Mouse (Mus musculus) MEL (cell line): Measurements from ENCODE around the gene Crkl. TPM values are rescaled to one million over a fixed set of nuclear protein-coding genes. Genes with fewer than 3 reads are reported as not detected.

Experiments used
- DNase-seq: peaks from one replicate; pipeline ENCODE4 v3.0.0; 2011; ENCODE audit warnings: low read depth, low spot score
- H3K27ac ChIP-seq: 2 replicates; pipeline ENCODE4 v1.5.1; 2012; ENCODE audit warnings: low read depth, mild to moderate bottlenecking, control low read depth, low read length, moderate library complexity; ENCODE audit not compliant: control insufficient read depth
- H3K27me3 ChIP-seq, 2 experiments: fragments of 150-350 bp in 1 of 2; sonication (generic) in 1 of 2; 2 replicates each; pipeline ENCODE4 v1.6.1; 2012; ENCODE audit warnings: low read length in 2 of 2, mild to moderate bottlenecking in 2 of 2, improper control_type of control experiment in 1 of 2, moderate library complexity in 1 of 2; ENCODE audit not compliant: insufficient read depth in 2 of 2, control insufficient read depth in 1 of 2
- H3K36me3 ChIP-seq, 2 experiments: 2 replicates each; pipeline ENCODE4 v1.6.1; 2012 to 2014; ENCODE audit warnings: low read length in 2 of 2, improper control_type of control experiment in 1 of 2, inconsistent platforms in 1 of 2, mild to moderate bottlenecking in 1 of 2; ENCODE audit not compliant: insufficient read depth in 2 of 2, control insufficient read depth in 1 of 2
- H3K4me1 ChIP-seq, 2 experiments: fragments of 150-350 bp in 1 of 2; sonication (generic) in 1 of 2; 2 replicates each; pipeline ENCODE4 v1.6.1; 2012; ENCODE audit warnings: low read length in 2 of 2, improper control_type of control experiment in 1 of 2, mild to moderate bottlenecking in 1 of 2; ENCODE audit not compliant: insufficient read depth in 2 of 2, control insufficient read depth in 1 of 2
- H3K4me3 ChIP-seq, 2 experiments: fragments of 150-350 bp in 1 of 2; sonication (generic) in 1 of 2; 2 replicates each; pipeline ENCODE4 v1.5.1; 2012; ENCODE audit warnings: low read depth in 2 of 2, low read length in 2 of 2, mild to moderate bottlenecking in 2 of 2, moderate library complexity in 2 of 2, control low read depth in 1 of 2, improper control_type of control experiment in 1 of 2; ENCODE audit not compliant: control insufficient read depth in 1 of 2, insufficient read depth in 1 of 2
- H3K79me2 ChIP-seq: 2 replicates; pipeline ENCODE4 v1.6.1; 2012; ENCODE audit warnings: mild to moderate bottlenecking, low read length, moderate library complexity; ENCODE audit not compliant: control insufficient read depth, poor library complexity, insufficient read depth
- H3K9ac ChIP-seq: 2 replicates; pipeline ENCODE4 v1.6.1; 2012; ENCODE audit warnings: low read depth, mild to moderate bottlenecking, control low read depth, low read length, moderate library complexity; ENCODE audit not compliant: control insufficient read depth, poor library complexity, severe bottlenecking
- H3K9me3 ChIP-seq: fragments of 150-350 bp; sonication (generic); replicated peaks from 2 replicates; pipeline ENCODE4 v1.6.1; 2012; ENCODE audit warnings: mild to moderate bottlenecking, low read length, improper control_type of control experiment, moderate library complexity; ENCODE audit not compliant: insufficient read depth
- BHLHE40 ChIP-seq: IDR thresholded peaks from 2 replicates; pipeline ENCODE4 v1.6.1; 2012; ENCODE audit warnings: low read depth, mild to moderate bottlenecking, inconsistent platforms, low read length, improper control_type of control experiment, borderline replicate concordance
- CHD1 ChIP-seq: IDR thresholded peaks from 2 replicates; pipeline ENCODE4 v1.6.1; 2012; ENCODE audit warnings: low read depth, mild to moderate bottlenecking, inconsistent platforms, low read length, improper control_type of control experiment
- CHD2 ChIP-seq: IDR thresholded peaks from 2 replicates; pipeline ENCODE4 v1.6.1; 2011; ENCODE audit warnings: low read length, improper control_type of control experiment
- CTCF ChIP-seq, 3 experiments: IDR thresholded peaks in 2 of 3; conservative IDR thresholded peaks in 1 of 3; 2 replicates each; pipeline ENCODE4 v1.5.1; 2011 to 2012; ENCODE audit warnings: low read length in 3 of 3, low read depth in 2 of 3, mild to moderate bottlenecking in 2 of 3, improper control_type of control experiment in 1 of 3, inconsistent platforms in 1 of 3, mixed read lengths in 1 of 3, moderate library complexity in 1 of 3; ENCODE audit not compliant: control insufficient read depth in 1 of 3, insufficient read depth in 1 of 3, poor library complexity in 1 of 3, severe bottlenecking in 1 of 3
- E2F4 ChIP-seq: IDR thresholded peaks from 2 replicates; pipeline ENCODE4 v1.6.1; 2011; ENCODE audit warnings: low read depth, low read length, improper control_type of control experiment, borderline replicate concordance
- ELF1 ChIP-seq: IDR thresholded peaks from 2 replicates; pipeline ENCODE4 v1.6.1; 2014; ENCODE audit warnings: low read depth, mild to moderate bottlenecking, inconsistent platforms, low read length, improper control_type of control experiment, moderate library complexity
- EP300 ChIP-seq, 2 experiments: IDR thresholded peaks; 2 replicates each; pipeline ENCODE4 v1.6.1; 2011; ENCODE audit warnings: improper control_type of control experiment in 2 of 2, low read length in 2 of 2, low read depth in 1 of 2, mild to moderate bottlenecking in 1 of 2
- GABPA ChIP-seq: IDR thresholded peaks from 2 replicates; pipeline ENCODE4 v1.6.1; 2012; ENCODE audit warnings: low read depth, mild to moderate bottlenecking, inconsistent platforms, low read length, improper control_type of control experiment, moderate library complexity
- GATA1 ChIP-seq: IDR thresholded peaks from 2 replicates; pipeline ENCODE4 v1.6.1; 2011; ENCODE audit warnings: low read depth, low read length, improper control_type of control experiment
- HCFC1 ChIP-seq: IDR thresholded peaks from 2 replicates; pipeline ENCODE4 v1.6.1; 2012; ENCODE audit warnings: low read depth, mild to moderate bottlenecking, inconsistent platforms, low read length, improper control_type of control experiment, moderate library complexity
- KAT2A ChIP-seq: conservative IDR thresholded peaks from 2 replicates; pipeline ENCODE4 v1.6.1; 2012; ENCODE audit warnings: low read depth, low read length, improper control_type of control experiment, inconsistent platforms
- MAFK ChIP-seq: IDR thresholded peaks from 2 replicates; pipeline ENCODE4 v1.6.1; 2011; ENCODE audit warnings: low read depth, mild to moderate bottlenecking, low read length, improper control_type of control experiment, borderline replicate concordance
- MAX ChIP-seq: IDR thresholded peaks from 2 replicates; pipeline ENCODE4 v1.6.1; 2011; ENCODE audit warnings: low read length, improper control_type of control experiment
- MAZ ChIP-seq: IDR thresholded peaks from 2 replicates; pipeline ENCODE4 v1.6.1; 2012; ENCODE audit warnings: low read depth, mild to moderate bottlenecking, inconsistent platforms, low read length, improper control_type of control experiment
- MEF2A ChIP-seq: IDR thresholded peaks from 2 replicates; pipeline ENCODE4 v1.6.1; 2014; ENCODE audit warnings: low read depth, mild to moderate bottlenecking, inconsistent platforms, low read length, improper control_type of control experiment; ENCODE audit not compliant: poor library complexity, insufficient replicate concordance, severe bottlenecking; ENCODE audit errors: extremely low read depth
- MXI1 ChIP-seq: IDR thresholded peaks from 2 replicates; pipeline ENCODE4 v1.6.1; 2011; ENCODE audit warnings: mild to moderate bottlenecking, low read depth, low read length, improper control_type of control experiment
- MYB ChIP-seq: IDR thresholded peaks from 2 replicates; pipeline ENCODE4 v1.6.1; 2011; ENCODE audit warnings: mild to moderate bottlenecking, low read depth, low read length, improper control_type of control experiment
- MYC ChIP-seq: IDR thresholded peaks from 2 replicates; pipeline ENCODE4 v1.6.1; 2011; ENCODE audit warnings: low read depth, mild to moderate bottlenecking, low read length, improper control_type of control experiment, moderate library complexity
- NELFE ChIP-seq: IDR thresholded peaks from 2 replicates; pipeline ENCODE4 v1.6.1; 2011; ENCODE audit warnings: low read depth, low read length, improper control_type of control experiment
- NRF1 ChIP-seq: IDR thresholded peaks from 2 replicates; pipeline ENCODE4 v1.6.1; 2014; ENCODE audit warnings: low read depth, mild to moderate bottlenecking, inconsistent platforms, low read length, improper control_type of control experiment, moderate library complexity; ENCODE audit not compliant: poor library complexity, insufficient read depth, severe bottlenecking
- POLR2A ChIP-seq, 2 experiments: IDR thresholded peaks; 2 replicates each; pipeline ENCODE4 v1.6.1; 2011 to 2012; ENCODE audit warnings: low read length in 2 of 2, mild to moderate bottlenecking in 2 of 2, control low read depth in 1 of 2, improper control_type of control experiment in 1 of 2, low read depth in 1 of 2, moderate library complexity in 1 of 2; ENCODE audit not compliant: control insufficient read depth in 1 of 2, insufficient read depth in 1 of 2, poor library complexity in 1 of 2
- POLR2AphosphoS5 ChIP-seq: IDR thresholded peaks from 2 replicates; pipeline ENCODE4 v1.6.1; 2012; ENCODE audit warnings: low read depth, borderline replicate concordance, mild to moderate bottlenecking, inconsistent platforms, low read length, moderate library complexity, mixed read lengths
- RAD21 ChIP-seq: IDR thresholded peaks from 2 replicates; pipeline ENCODE4 v1.6.1; 2011; ENCODE audit warnings: mild to moderate bottlenecking, low read depth, low read length, improper control_type of control experiment
- RCOR1 ChIP-seq: IDR thresholded peaks from 2 replicates; pipeline ENCODE4 v1.6.1; 2012; ENCODE audit warnings: low read depth, mild to moderate bottlenecking, inconsistent platforms, low read length, improper control_type of control experiment
- SIN3A ChIP-seq: IDR thresholded peaks from 2 replicates; pipeline ENCODE4 v1.6.1; 2012; ENCODE audit warnings: low read length, improper control_type of control experiment, inconsistent platforms
- SMC3 ChIP-seq: IDR thresholded peaks from 2 replicates; pipeline ENCODE4 v1.6.1; 2011; ENCODE audit warnings: low read depth, low read length, improper control_type of control experiment
- TAL1 ChIP-seq: IDR thresholded peaks from 2 replicates; pipeline ENCODE4 v1.6.1; 2012; ENCODE audit warnings: mild to moderate bottlenecking, inconsistent platforms, low read length, moderate library complexity, mixed read lengths
- TBP ChIP-seq: IDR thresholded peaks from 2 replicates; pipeline ENCODE4 v1.8.0; 2011; ENCODE audit warnings: low read depth, low read length, improper control_type of control experiment
- TCF12 ChIP-seq: IDR thresholded peaks from 2 replicates; pipeline ENCODE4 v1.6.1; 2014; ENCODE audit warnings: low read depth, mild to moderate bottlenecking, inconsistent platforms, low read length, improper control_type of control experiment, moderate library complexity
- UBTF ChIP-seq: IDR thresholded peaks from 2 replicates; pipeline ENCODE4 v1.6.1; 2012; ENCODE audit warnings: low read depth, mild to moderate bottlenecking, inconsistent platforms, low read length, improper control_type of control experiment, moderate library complexity, borderline replicate concordance; ENCODE audit not compliant: insufficient read depth
- USF1 ChIP-seq: IDR thresholded peaks from 2 replicates; pipeline ENCODE4 v1.6.1; 2014; ENCODE audit warnings: low read depth, mild to moderate bottlenecking, inconsistent platforms, low read length, improper control_type of control experiment, moderate library complexity
- USF2 ChIP-seq, 2 experiments: IDR thresholded peaks; 2 replicates each; pipeline ENCODE4 v1.6.1; 2011 to 2012; ENCODE audit warnings: improper control_type of control experiment in 2 of 2, low read length in 2 of 2, borderline replicate concordance in 1 of 2, inconsistent platforms in 1 of 2, low read depth in 1 of 2, mild to moderate bottlenecking in 1 of 2; ENCODE audit not compliant: insufficient read depth in 1 of 2
- ZC3H11A ChIP-seq: IDR thresholded peaks from 2 replicates; pipeline ENCODE4 v1.6.1; 2012; ENCODE audit warnings: low read depth, mild to moderate bottlenecking, inconsistent platforms, low read length, improper control_type of control experiment
- ZMIZ1 ChIP-seq: IDR thresholded peaks from 2 replicates; pipeline ENCODE4 v1.6.1; 2012; ENCODE audit warnings: low read depth, mild to moderate bottlenecking, inconsistent platforms, low read length, improper control_type of control experiment, moderate library complexity
- ZNF384 ChIP-seq: IDR thresholded peaks from 2 replicates; pipeline ENCODE4 v1.6.1; 2012; ENCODE audit warnings: low read depth, mild to moderate bottlenecking, inconsistent platforms, low read length, improper control_type of control experiment
- polyA plus RNA-seq, 2 experiments: library from polyadenylated mRNA; stranded (reverse) in 1 of 2; unstranded in 1 of 2; fragments of >175 nt in 1 of 2; fragments of >200 nt in 1 of 2; gene quantifications; 2 replicates each; pipeline versions ENCODE4 v1.2.1 to v1.2.4; 2012; ENCODE audit warnings: low replicate concordance in 2 of 2, low read depth in 1 of 2; ENCODE audit not compliant: insufficient read length in 2 of 2, insufficient read depth in 1 of 2, missing spikeins in 1 of 2
- total RNA-seq: library from RNA; depleted of rRNA; stranded (reverse); fragments of 300-350 nt; gene quantifications from 2 replicates; pipeline ENCODE4 v1.2.3, GENCODE M21; 2012

The Crkl gene
- total and polyA plus RNA-seq, 3 experiments = 14.9 to 146 (median 34.6) TPM

DNA sequence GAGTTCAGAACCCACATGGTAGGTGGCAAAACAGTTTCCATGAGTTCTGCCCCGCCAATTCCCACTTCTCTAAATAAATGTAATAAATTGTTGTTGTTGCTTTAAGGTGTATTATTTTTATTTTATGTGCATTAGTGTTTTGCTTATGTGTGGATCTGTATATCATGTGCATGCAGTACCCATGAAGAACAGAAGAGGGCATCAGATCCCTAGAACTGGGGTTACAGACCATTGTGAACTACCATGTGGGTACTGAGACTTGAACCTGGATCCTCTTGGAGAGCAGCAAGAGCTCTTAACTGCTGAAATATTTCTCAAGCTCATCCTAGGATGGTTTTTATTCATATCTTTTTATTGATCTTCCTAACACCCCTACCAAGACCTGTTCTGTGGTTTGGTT lies 48.9 kb upstream of the Crkl start:
- no peak overlapping the region for H3K27ac ChIP-seq
- H3K36me3 ChIP-seq = peaks cover 0 to 18% of the 10 kb centered on the region in 2 experiments; a peak in 3 of 4 replicates
- peaks cover 15% of the 10 kb centered on the region for H3K79me2 ChIP-seq
- no peak overlapping the region for H3K9ac ChIP-seq
- no peaks in the 10 kb centered on the region for H3K9me3 ChIP-seq
- no peak for TF ChIP-seq CHD2
- no peak for TF ChIP-seq GABPA
- TF ChIP-seq POLR2AphosphoS5 = no peak
- no peak for TF ChIP-seq MYB
- TF ChIP-seq KAT2A = no peak
- TF ChIP-seq ELF1 = no peak
- no peak for TF ChIP-seq MXI1
- TF ChIP-seq MEF2A = no peak
- no peak for TF ChIP-seq NRF1
- no peak for TF ChIP-seq RCOR1
- peak; percentile 68 for TF ChIP-seq SMC3
- TF ChIP-seq E2F4 = no peak
- no peak for TF ChIP-seq TAL1
- no peak for TF ChIP-seq GATA1
- TF ChIP-seq HCFC1 = peak; percentile 25; the same call in 1 of the 2 replicates
- TF ChIP-seq ZMIZ1 = no peak
- no peak for TF ChIP-seq EP300 (IDR thresholded peaks at IDR 0.05; ENCODE audit: low read depth in 1 of 2, low read length in 2 of 2)
- no peak for TF ChIP-seq MAZ
- TF ChIP-seq UBTF = no peak
- no peak for TF ChIP-seq NELFE
- TF ChIP-seq RAD21 = peak; percentile 65
- TF ChIP-seq BHLHE40 = peak; percentile 13; the same call in 1 of the 2 replicates
- TF ChIP-seq MYC = peak; percentile 77; the same call in 1 of the 2 replicates
- TF ChIP-seq CHD1 = no peak
- no peak for TF ChIP-seq POLR2A (IDR thresholded peaks at IDR 0.05; ENCODE audit: control insufficient read depth in 1 of 2, insufficient read depth in 1 of 2, low read depth in 1 of 2, low read length in 2 of 2, poor library complexity in 1 of 2)
- no peak for TF ChIP-seq ZNF384
- TF ChIP-seq TBP = no peak
- TF ChIP-seq SIN3A = peak; percentile 28; the same call in 1 of the 2 replicates
- TF ChIP-seq TCF12 = 0 out of 2 replicates have a peak, but pooled peaks have one; percentile 28
- TF ChIP-seq CTCF (IDR thresholded peaks at IDR 0.05 in 2 of 3, conservative IDR thresholded peaks at IDR 0.05 in 1 of 3; ENCODE audit: control insufficient read depth in 1 of 3, insufficient read depth in 1 of 3, low read depth in 2 of 3, low read length in 3 of 3, poor library complexity in 1 of 3, severe bottlenecking in 1 of 3) = peak; percentile 24 to 85 (median 73); a peak in 5 of 6 replicates
- 0 out of 2 replicates have a peak, but pooled peaks have one; percentile 45 for TF ChIP-seq MAX
- TF ChIP-seq MAFK = no peak
- TF ChIP-seq USF2 (IDR thresholded peaks at IDR 0.05; ENCODE audit: borderline replicate concordance in 1 of 2, insufficient read depth in 1 of 2, low read depth in 1 of 2, low read length in 2 of 2) = no peak
- no peak for TF ChIP-seq USF1
- peak; percentile 61 for TF ChIP-seq ZC3H11A
- peak; percentile 85 for DNase-seq
- H3K27me3 ChIP-seq = no peaks in the 10 kb centered on the region
- H3K4me1 ChIP-seq = peaks cover 5 to 7% of the 10 kb centered on the region in 2 experiments; a peak in 3 of 4 replicates
- H3K4me3 ChIP-seq = no peak overlapping the region
